Mouse (Mus musculus) spleen, adult 2 months (tissue): Measurements from ENCODE around the gene Ttc34. TPM values are rescaled to one million over a fixed set of nuclear protein-coding genes. Genes with fewer than 3 reads are reported as not detected.
A peak's percentile ranks its signal among the peaks of the same experiment; 100 is the strongest.

Experiments used
- DNase-seq, 2 experiments: peaks; one replicate each; pipeline versions ENCODE4 v3.0.0 to v3.0.0-alpha.2; 2012 to 2021; ENCODE audit warnings: low spot score in 2 of 2, low read depth in 1 of 2
- H3K27ac ChIP-seq: fragments of 200-500 bp; 2 replicates; pipeline ENCODE4 v1.5.1; 2012; ENCODE audit warnings: low read length, inconsistent platforms; ENCODE audit not compliant: insufficient read depth
- H3K27me3 ChIP-seq: fragments of 200-500 bp; 2 replicates; pipeline ENCODE4 v1.6.1; 2012; ENCODE audit warnings: mild to moderate bottlenecking, moderate library complexity, low read length, inconsistent platforms; ENCODE audit not compliant: control insufficient read depth, insufficient read depth
- H3K36me3 ChIP-seq: fragments of 200-500 bp; 2 replicates; pipeline ENCODE4 v1.6.1; 2012; ENCODE audit warnings: mild to moderate bottlenecking, low read length, inconsistent platforms; ENCODE audit not compliant: control insufficient read depth, insufficient read depth
- H3K4me1 ChIP-seq: fragments of 200-500 bp; 2 replicates; pipeline ENCODE4 v1.6.1; 2011; ENCODE audit warnings: inconsistent platforms; ENCODE audit not compliant: control insufficient read depth, insufficient read depth, insufficient read length
- H3K4me3 ChIP-seq: fragments of 200-500 bp; 2 replicates; pipeline ENCODE4 v1.5.1; 2011; ENCODE audit warnings: mild to moderate bottlenecking, inconsistent platforms; ENCODE audit not compliant: insufficient read depth, insufficient read length; ENCODE audit errors: extremely low read depth
- CTCF ChIP-seq: fragments of 200-500 bp; IDR thresholded peaks from 2 replicates; pipeline ENCODE4 v1.5.1; 2011; ENCODE audit warnings: mild to moderate bottlenecking, inconsistent platforms; ENCODE audit not compliant: insufficient read depth, insufficient read length, insufficient replicate concordance; ENCODE audit errors: extremely low read depth
- POLR2A ChIP-seq: fragments of 200-500 bp; IDR thresholded peaks from 2 replicates; pipeline ENCODE4 v1.6.1; 2011; ENCODE audit warnings: low read depth, low read length, inconsistent platforms
- WGBS: fragments of 180-500 bp; shearing (Covaris S2); methylation state at CpG from one replicate; pipeline ENCODE4 v1.1.7; 2018; 5-methylcytosine and 5-hydroxymethylcytosine counted together
- polyA plus RNA-seq: library from polyadenylated mRNA; depleted of rRNA; stranded (reverse); fragments of >200 nt; gene quantifications from 2 replicates; pipeline ENCODE4 v1.2.3, GENCODE M21; 2012

The Ttc34 gene
- polyA plus RNA-seq, 1 experiment, result 0.01 TPM

- Histone ChIP-seq H3K27me3 (no peaks in the 10 kb centered on the region), H3K4me1 (no peaks in the 10 kb centered on the region), H3K36me3 (no peaks in the 10 kb centered on the region), H3K4me3 (peak overlapping the region; percentile 52), H3K27ac (peak overlapping the region; percentile 38; the same call in 1 of the 2 replicates)
- WGBS, result 10% methylated on average over 17 of the region's 18 CpGs
- peak; percentile 89 to 91 for DNase-seq
- TF ChIP-seq POLR2A (no peak), CTCF (peak; percentile 95)
Observed at GRCm38 (mm10) chr4:154877864-154878548, 40.7 kb downstream of the Ttc34 start.

- WGBS, result 75% methylated on average over 6 of the region's 6 CpGs
Observed at GRCm38 (mm10) chr4:154880730-154881129, 43.5 kb downstream of the Ttc34 start.

GRCm38 (mm10) chr4:154882014-154882659, 44.9 kb downstream of the Ttc34 start:
- DNase-seq, result no peak
- WGBS, result 26% methylated on average over 14 of the region's 14 CpGs
- TF ChIP-seq POLR2A, result no peak
- no peak for TF ChIP-seq CTCF
- Histone ChIP-seq H3K36me3 (no peaks in the 10 kb centered on the region), H3K27ac (no peak overlapping the region), H3K4me1 (no peaks in the 10 kb centered on the region), H3K4me3 (no peak overlapping the region), H3K27me3 (no peaks in the 10 kb centered on the region)

More at GRCm38 (mm10) chr4:154880730-154881129, 43.5 kb downstream of the Ttc34 start:
- no peak for DNase-seq
- Histone ChIP-seq H3K4me1 (no peaks in the 10 kb centered on the region), H3K36me3 (no peaks in the 10 kb centered on the region), H3K4me3 (no peak overlapping the region), H3K27ac (peak overlapping the region; percentile 26; the same call in 1 of the 2 replicates), H3K27me3 (no peaks in the 10 kb centered on the region)
- TF ChIP-seq POLR2A, result no peak

- Histone ChIP-seq H3K4me3 (no peak overlapping the region), H3K27me3 (no peaks in the 10 kb centered on the region), H3K36me3 (no peaks in the 10 kb centered on the region), H3K27ac (no peak overlapping the region), H3K4me1 (no peaks in the 10 kb centered on the region)
- no peak for DNase-seq
- TF ChIP-seq POLR2A (no peak), CTCF (no peak)
- WGBS, result 92% methylated on average over 11 of the region's 11 CpGs
Observed at GRCm38 (mm10) chr4:154885416-154885815, 48.2 kb downstream of the Ttc34 start.

GRCm38 (mm10) chr4:154886876-154887592, 49.8 kb downstream of the Ttc34 start:
- H3K4me1 ChIP-seq, result no peaks in the 10 kb centered on the region
- H3K4me3 ChIP-seq, result no peak overlapping the region
- H3K36me3 ChIP-seq, result no peaks in the 10 kb centered on the region
- H3K27me3 ChIP-seq, result no peaks in the 10 kb centered on the region
- no peak overlapping the region for H3K27ac ChIP-seq
- TF ChIP-seq CTCF, result no peak
- no peak for DNase-seq
- WGBS, result 66% methylated on average over 13 of the region's 13 CpGs

- no peaks in the 10 kb centered on the region for H3K27me3 ChIP-seq
- no peaks in the 10 kb centered on the region for H3K4me1 ChIP-seq
- 84% methylated on average over 15 of the region's 15 CpGs for WGBS
Observed at GRCm38 (mm10) chr4:154887593-154888250, 50.5 kb downstream of the Ttc34 start.

More at GRCm38 (mm10) chr4:154887593-154888250, 50.5 kb downstream of the Ttc34 start:
- TF ChIP-seq POLR2A (no peak), CTCF (no peak)
- Histone ChIP-seq H3K27ac (no peak overlapping the region), H3K4me3 (no peak overlapping the region), H3K36me3 (no peaks in the 10 kb centered on the region)
- DNase-seq, result no peak
